Mouse (Mus musculus) retina, postnatal 1 day (tissue): Measurements from ENCODE around the gene Slc9a3r2.

Experiments
- DNase-seq: peaks from one replicate; pipeline ENCODE4 v3.0.0-alpha.2; 2012

Gene Slc9a3r2

GRCm38 (mm10) chr17:24635024-24635423, 15.1 kb downstream of the Slc9a3r2 start:
- DNase-seq = no peak

DNA sequence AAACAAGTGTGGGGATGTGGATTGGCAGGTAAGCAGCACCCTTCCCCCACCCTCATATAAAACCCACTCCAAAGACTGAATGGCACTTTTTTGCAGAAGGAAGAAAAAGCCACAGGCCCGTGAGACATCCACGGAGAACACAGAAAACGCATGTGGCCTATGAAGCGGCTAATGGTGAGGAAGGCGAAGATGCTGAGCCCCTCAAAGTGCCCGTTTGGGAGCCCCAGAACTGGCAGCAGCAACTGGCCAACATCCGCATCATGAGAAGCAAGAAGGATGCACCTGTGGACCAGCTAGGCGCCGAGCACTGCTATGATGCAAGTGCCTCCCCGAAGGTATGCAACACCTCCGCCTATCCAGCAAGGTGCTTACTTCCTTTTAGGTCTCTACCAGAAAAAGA, 16.3 kb downstream of the Slc9a3r2 start:
- DNase-seq = no peak

DNA sequence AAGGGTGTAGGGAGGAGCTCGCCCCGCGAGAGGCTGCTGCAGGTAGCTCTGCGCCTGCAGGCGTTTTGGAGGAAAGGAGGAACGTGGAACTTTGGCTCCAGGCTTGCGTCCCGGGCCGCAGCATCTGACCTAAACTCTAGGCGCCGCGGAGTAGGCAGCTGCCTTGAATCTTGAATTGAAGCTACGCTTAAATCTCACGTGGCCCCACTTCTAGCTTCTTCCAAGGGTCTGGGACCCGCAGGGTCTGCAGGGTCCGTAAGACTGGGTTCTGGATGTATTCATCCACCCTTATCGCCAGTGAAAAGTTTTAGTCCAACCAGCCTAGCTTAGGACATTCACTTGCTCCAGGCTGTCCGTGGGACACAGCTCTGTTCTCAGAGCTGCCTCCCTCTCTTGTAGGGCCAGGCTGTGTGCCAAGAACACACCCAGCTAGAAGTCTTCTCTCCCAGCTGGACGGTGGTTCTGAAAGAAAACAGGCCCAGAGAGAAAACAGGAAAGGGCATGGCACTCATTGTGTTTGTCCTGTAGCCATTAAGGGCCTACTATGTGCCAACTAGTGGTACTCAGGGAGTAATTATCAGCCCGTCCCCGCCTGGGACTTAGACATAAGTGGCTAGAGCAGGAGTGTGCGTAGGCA, 17.2 kb downstream of the Slc9a3r2 start:
- DNase-seq = peak; percentile 12

DNA sequence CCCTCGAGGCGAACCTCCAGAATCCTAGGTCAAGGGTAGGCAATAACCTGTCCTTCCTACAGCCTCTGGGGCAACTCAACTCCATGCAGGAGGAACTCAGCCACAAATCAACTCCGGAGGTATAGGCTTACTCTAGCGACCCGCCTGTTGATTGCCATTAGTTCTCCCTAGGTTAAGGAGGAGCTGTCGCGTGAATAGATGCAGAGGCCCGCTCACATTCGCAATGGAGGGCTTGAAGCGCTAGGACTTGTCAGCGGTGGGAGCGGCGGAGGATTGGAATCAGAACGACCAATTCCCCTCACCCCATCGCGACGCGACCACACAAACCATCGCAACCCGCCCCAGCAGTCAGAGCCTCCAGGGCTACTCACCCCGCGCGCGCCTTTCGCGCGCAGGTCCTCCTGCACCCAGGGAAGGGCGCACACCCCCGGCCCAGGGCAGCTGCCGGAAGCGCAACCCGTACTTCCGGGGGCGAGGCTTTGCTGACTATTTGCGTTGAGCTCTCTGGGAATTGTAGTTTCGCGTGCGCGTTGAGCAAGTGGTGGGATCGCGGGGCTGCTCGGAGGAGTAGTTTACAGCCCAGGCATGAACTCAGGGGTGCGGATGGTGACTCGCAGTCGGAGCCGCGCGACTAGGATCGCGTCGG, 17.8 kb downstream of the Slc9a3r2 start, which contains the start of the genes Tsc2 and Nthl1:
TSS of gene Tsc2 (minus strand) at position 464 of the 646 bp plus-strand sequence.
TSS of gene Nthl1 (plus strand) at position 514 of the 646 bp plus-strand sequence.
- peak; percentile 95 for DNase-seq

GRCm38 (mm10) chr17:24630072-24630471, 20.1 kb downstream of the Slc9a3r2 start:
- no peak for DNase-seq

- DNase-seq = peak; percentile 77
Measured at GRCm38 (mm10) chr17:24628646-24629045, 21.5 kb downstream of the Slc9a3r2 start.

- no peak for DNase-seq
Measured at GRCm38 (mm10) chr17:24625472-24625871, 24.7 kb downstream of the Slc9a3r2 start.

DNA sequence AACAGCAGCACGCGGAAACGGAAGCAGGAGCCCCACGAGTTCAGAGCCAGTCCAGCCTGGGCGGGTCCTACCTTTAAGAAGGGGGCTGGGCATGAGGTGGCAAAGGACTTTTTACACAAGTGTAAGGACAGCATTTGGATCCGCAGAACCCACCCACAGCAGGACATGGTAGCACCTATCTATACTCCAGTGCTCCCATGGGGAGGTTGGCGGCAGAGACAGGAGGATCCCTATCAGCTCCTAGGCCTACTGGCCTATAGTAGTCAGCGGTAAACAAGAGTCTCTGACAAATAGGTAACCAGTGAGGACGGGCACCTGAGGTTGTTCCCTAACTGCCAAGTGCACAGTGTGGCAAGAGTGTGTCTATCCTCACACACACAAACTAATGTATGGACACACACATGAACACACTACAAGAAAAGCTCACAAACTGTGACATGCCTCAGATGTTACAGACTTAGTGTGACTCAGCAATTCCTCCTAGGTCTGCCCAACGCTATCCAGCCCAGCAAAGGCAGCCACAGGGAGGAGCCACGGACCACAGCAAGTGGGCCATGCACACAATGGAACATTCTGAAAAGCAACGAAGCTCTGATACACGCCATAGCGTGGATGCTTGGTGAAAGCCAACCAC, 32.4 kb downstream of the Slc9a3r2 start:
- no peak for DNase-seq

DNA sequence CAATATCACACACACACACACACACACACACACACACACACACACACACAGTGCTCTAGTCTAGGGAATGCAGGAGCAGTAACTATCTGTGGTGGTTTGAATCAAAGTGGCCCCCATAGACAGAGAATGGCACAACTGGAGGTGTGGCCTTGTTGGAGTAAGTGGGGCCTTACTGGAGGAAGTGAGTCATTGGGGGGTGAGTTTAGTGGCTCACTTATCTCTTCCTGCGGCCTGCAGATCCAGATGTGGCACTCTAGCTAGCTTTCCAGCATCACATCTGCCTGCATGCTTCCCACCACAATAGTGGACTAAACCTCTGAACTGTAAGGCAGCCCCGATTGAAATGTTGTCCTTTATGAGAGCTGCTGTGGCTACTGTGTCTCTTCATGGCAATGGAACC, 39.4 kb downstream of the Slc9a3r2 start:
- DNase-seq = no peak

GRCm38 (mm10) chr17:24608874-24609273, 41.3 kb downstream of the Slc9a3r2 start:
- DNase-seq = no peak

- no peak for DNase-seq
Measured at GRCm38 (mm10) chr17:24608370-24608769, 41.8 kb downstream of the Slc9a3r2 start.

- DNase-seq = no peak
Measured at GRCm38 (mm10) chr17:24604557-24604956, 45.6 kb downstream of the Slc9a3r2 start.

- no peak for DNase-seq
Measured at GRCm38 (mm10) chr17:24603961-24604360, 46.2 kb downstream of the Slc9a3r2 start.

GRCm38 (mm10) chr17:24600502-24600901, 49.6 kb downstream of the Slc9a3r2 start:
- no peak for DNase-seq

DNA sequence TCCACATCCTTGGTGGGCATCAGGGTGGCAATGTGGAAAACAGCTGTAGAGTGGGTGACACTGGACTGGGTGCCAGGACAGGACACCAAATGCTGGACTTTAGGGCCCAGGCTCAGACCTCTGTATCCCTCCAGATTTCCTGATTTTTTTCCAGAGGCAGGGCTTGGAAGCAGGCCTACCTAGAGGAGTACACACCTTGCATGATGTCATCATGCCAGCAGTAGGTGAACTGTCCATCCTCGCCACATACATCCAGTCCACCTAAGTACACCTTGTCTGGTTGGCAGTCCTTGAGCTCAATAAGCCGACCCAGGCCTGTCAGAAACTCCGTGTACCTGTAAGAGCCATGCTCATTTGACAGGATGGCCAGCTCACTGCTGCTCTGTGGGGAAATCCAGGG, 52.1 kb downstream of the Slc9a3r2 start:
- no peak for DNase-seq

- no peak for DNase-seq
Measured at GRCm38 (mm10) chr17:24596471-24597183, 53.5 kb downstream of the Slc9a3r2 start.

DNA sequence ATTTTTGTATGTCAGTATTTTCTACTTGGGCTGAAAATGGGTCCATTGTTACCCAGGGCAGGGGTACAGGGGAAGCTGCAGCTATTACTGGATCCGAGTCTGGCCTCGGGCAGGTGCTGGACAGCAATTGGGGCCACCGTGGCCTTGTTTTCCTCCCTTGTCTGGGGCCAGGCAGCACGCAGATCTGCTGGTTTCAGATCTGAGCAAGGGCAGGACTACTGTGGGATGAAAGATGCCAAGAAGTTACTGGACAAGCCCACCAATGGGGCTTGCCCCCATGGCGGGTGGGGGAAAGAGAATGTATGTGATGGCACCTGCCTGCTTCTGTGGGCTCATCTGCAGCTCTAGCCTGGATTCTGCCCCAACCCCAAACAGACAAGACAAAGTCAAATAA, 54.1 kb downstream of the Slc9a3r2 start:
- DNase-seq = no peak

GRCm38 (mm10) chr17:24595126-24596072, 54.7 kb downstream of the Slc9a3r2 start:
- DNase-seq = peak; percentile 20

DNA sequence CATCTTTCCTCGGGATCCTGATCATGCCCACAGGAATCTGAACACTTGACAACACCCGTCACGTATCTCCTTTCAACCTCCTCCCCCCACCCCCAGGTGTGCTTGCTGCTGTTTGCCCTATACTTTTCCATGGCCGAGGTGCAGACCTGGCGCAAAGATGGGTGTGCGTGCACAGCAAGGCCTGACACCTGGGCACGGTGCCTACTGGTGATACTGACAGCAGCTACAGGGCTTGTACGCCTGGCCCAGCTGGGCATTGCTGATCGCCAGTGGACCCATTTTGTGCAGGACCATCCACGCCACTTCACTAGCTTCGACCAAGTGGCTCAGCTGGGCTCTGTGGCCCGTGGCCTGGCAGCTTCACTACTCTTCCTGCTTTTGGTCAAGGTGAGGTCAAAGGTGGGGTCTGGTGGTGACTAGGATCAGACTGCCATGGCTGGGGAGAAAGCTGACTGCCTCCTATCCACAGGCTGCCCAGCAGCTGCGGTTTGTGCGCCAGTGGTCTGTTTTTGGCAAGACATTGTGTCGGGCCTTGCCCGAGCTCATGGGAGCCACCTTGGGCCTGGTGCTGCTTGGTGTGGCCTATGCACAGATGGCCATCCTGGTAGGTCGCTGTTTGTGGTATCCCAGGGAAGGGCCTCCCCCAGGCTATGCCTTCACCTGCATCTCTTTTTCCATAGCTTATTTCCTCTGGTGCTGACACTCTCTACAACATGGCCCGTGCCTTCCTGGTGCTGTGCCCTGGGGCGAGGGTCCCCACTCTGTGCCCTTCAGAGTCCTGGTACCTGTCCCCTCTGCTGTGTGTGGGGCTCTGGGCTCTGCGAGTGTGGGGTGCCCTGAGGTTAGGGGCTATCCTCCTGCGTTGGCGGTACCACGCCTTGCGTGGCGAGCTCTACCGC, 55.9 kb downstream of the Slc9a3r2 start:
- DNase-seq = no peak

- DNase-seq = no peak
Measured at GRCm38 (mm10) chr17:24593248-24593647, 56.9 kb downstream of the Slc9a3r2 start.

GRCm38 (mm10) chr17:24591695-24592094, 58.4 kb downstream of the Slc9a3r2 start:
- no peak for DNase-seq
